Mouse (Mus musculus): ENCODE results near the gene Zdhhc20. TPM values are rescaled to one million over a fixed set of nuclear protein-coding genes. Genes with fewer than 3 reads are reported as not detected.
"Not testable (repeated sequence)": the region's sequence is repeated elsewhere in the genome, so short reads cannot be mapped to it uniquely, and the experiment has no call there.

Zdhhc20 gene
- polyA plus RNA-seq, 1 experiment from 2014 or later, result 28.8 TPM

DNA sequence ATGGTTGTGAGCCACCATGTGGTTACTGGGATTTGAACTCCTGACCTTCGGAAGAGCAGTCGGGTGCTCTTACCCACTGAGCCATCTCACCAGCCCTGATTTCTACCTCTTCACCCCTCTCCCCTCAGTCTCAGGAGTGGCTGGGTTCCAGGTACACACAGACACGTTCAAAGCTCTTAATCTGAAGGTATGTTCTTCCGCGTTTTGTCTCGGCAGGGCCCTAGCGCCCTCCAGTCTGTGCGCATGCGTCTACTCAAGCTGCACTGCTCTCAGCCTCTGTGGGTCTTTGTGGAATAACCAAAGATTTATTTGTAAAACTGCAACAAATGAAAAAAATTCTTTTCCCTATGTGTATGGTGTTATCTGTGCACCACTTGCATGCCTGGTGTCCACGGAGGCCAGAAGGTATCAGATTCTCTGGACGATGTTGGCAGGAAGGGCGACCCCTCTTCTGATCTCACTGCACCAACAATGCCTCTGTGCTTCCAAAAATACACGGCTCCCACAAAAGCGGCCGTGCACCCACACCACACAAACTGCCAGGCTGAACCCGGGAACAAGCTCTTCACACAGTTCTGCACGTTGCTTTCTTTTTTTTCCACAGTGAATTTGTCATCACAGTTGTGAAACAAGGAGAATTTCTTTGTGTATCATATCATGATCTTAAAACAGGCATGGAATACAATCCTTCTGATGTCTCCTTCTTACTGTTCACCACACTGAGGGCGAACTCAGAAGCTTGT lies 30.7 kb upstream of the Zdhhc20 start:
- Histone ChIP-seq H3K9me3 (ENCODE audit: control insufficient read depth) (no peaks in the 10 kb centered on the region), H3K27me3 (replicated peaks; ENCODE audit: control insufficient read depth, insufficient read depth, low read length) (no peaks in the 10 kb centered on the region), H3K27ac (ENCODE audit: low read depth, low read length) (peak overlapping the region; percentile 60; the same call in 1 of the 2 replicates), H3K4me3 (ENCODE audit: low read depth, low read length) (no peak overlapping the region), H3K9ac (ENCODE audit: low read depth, low read length) (no peak overlapping the region), H3K4me2 (replicated peaks; ENCODE audit: low read depth) (no peak overlapping the region), H3K36me3 (ENCODE audit: control insufficient read depth, insufficient read depth) (peaks cover 39% of the 10 kb centered on the region), H3K4me1 (replicated peaks; ENCODE audit: control insufficient read depth, insufficient read depth, low read length) (0 out of 2 replicates have a peak, but pooled peaks cover 4% of the 10 kb centered on the region)
- no peak for ATAC-seq
- no peak for TF ChIP-seq CTCF (IDR thresholded peaks at IDR 0.05; ENCODE audit: low read depth)
- WGBS, result 81% methylated on average over 18 of the region's 18 CpGs

DNA sequence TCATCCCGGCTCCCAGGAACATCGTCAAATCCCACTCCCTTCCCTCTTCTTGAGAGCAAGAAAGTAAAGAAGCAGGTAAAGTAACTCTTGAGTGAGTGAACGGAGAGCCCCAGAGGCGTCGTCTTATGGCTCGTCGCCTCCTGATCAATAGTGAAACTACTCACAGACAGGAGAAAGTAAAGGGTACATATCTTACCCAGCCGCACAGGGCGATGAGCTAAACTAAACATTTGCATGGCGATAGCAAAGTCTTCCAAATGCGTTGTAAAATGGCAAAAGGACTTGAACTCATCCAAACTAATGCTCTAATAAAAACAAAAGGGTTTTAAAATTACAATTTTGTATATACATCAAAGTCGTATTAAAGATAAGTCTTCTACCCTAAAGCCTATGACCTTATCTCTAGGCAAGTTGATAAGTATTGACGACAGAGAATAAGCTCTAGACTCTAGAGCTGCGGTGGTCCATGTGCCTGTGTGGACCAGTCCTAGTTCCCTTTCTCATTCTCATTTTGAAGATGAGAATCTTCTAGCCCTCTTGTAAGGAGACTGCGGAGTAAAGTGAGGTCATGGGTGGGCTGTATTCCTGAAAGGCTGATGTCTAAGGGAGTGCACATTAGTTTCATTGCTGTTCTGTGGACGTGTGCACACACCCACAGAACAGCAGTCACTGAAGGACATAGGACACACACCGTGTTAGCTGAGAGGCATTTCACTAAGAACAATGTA lies 29.2 kb upstream of the Zdhhc20 start:
- TF ChIP-seq CTCF (IDR thresholded peaks at IDR 0.05; ENCODE audit: low read depth), result no peak
- WGBS, result 80% methylated on average over 17 of the region's 17 CpGs
- no peak for ATAC-seq

DNA sequence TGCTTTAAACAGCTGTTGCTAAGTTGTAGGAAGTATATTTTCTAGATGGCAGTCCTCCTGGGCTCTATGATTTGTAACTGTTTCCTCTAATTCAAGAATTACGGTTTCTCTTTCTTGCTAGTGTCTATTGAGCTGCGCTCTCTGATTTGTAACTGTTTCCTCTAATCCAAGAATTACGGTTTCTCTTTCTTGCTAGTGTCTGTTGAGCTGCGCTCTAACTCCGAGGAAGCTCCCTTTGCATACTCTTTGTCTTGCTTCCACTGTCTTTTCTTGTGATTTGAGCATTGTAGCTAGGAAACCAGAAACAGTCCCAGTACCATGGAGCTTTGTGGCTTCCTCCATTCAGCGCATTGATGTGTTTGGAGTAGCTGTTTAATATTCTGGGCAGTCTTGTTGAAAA lies 25.3 kb upstream of the Zdhhc20 start:
- Histone ChIP-seq H3K9ac (ENCODE audit: low read depth, low read length) (no peak overlapping the region), H3K27ac (ENCODE audit: low read depth, low read length) (no peak overlapping the region), H3K4me1 (replicated peaks; ENCODE audit: control insufficient read depth, insufficient read depth, low read length) (no peaks in the 10 kb centered on the region), H3K4me3 (ENCODE audit: low read depth, low read length) (no peak overlapping the region), H3K36me3 (ENCODE audit: control insufficient read depth, insufficient read depth) (peaks cover 16% of the 10 kb centered on the region), H3K4me2 (replicated peaks; ENCODE audit: low read depth) (no peak overlapping the region), H3K9me3 (ENCODE audit: control insufficient read depth) (no peaks in the 10 kb centered on the region), H3K27me3 (replicated peaks; ENCODE audit: control insufficient read depth, insufficient read depth, low read length) (no peaks in the 10 kb centered on the region)
- WGBS, result 79% methylated on average over 6 of the region's 6 CpGs
- no peak for TF ChIP-seq CTCF (IDR thresholded peaks at IDR 0.05; ENCODE audit: low read depth)
- ATAC-seq, result no peak

More for the DNA sequence above, 29.2 kb upstream of the Zdhhc20 start:
- H3K4me1 ChIP-seq (replicated peaks; ENCODE audit: control insufficient read depth, insufficient read depth, low read length), result 0 out of 2 replicates have a peak, but pooled peaks cover 4% of the 10 kb centered on the region
- H3K36me3 ChIP-seq (ENCODE audit: control insufficient read depth, insufficient read depth), result peaks cover 32% of the 10 kb centered on the region
- H3K27me3 ChIP-seq (replicated peaks; ENCODE audit: control insufficient read depth, insufficient read depth, low read length), result no peaks in the 10 kb centered on the region
- no peak overlapping the region for H3K4me2 ChIP-seq (replicated peaks; ENCODE audit: low read depth)
- no peak overlapping the region for H3K4me3 ChIP-seq (ENCODE audit: low read depth, low read length)
- no peak overlapping the region for H3K27ac ChIP-seq (ENCODE audit: low read depth, low read length)
- no peak overlapping the region for H3K9ac ChIP-seq (ENCODE audit: low read depth, low read length)
- H3K9me3 ChIP-seq (ENCODE audit: control insufficient read depth), result no peaks in the 10 kb centered on the region

DNA sequence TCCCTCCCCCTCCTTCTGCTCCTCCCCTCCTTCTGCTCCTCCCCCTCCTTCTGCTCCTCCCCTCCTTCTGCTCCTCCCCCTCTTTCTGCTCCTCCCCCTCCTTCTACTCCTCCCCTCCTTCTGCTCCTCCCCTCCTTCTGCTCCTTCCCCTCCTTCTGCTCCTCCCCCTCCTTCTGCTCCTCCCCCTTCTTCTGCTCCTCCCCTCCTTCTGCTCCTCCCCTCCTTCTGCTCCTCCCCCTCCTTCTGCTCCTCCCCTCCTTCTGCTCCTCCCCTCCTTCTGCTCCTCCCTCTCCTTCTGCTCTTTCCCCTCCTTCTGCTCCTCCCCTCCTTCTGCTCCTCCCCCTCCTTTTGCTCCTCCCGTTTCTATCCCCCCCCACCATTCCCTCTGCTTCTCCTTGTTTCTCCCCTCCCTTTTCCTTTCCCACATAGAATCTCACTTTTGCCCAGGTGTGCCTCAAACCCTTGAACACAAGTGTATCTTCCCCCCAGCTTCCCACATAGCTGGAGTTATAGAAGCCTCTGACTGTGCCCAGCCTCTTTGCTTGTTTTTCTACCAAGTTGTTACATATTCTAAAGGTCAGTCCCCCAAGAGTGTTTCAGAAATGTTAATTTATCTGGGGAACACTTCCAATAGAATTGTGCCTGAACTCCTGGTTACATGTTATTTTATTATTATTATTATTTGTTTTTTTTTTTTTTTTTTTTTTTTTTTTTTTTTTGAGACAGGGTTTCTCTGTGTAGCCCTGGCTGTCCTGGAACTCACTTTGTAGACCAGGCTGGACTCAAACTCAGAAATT lies 22.3 kb upstream of the Zdhhc20 start:
- not testable (repeated sequence) for H3K27ac ChIP-seq (ENCODE audit: low read depth, low read length); H3K4me1 ChIP-seq (replicated peaks; ENCODE audit: control insufficient read depth, insufficient read depth, low read length); H3K36me3 ChIP-seq (ENCODE audit: control insufficient read depth, insufficient read depth); ATAC-seq; H3K4me3 ChIP-seq (ENCODE audit: low read depth, low read length); H3K9ac ChIP-seq (ENCODE audit: low read depth, low read length); H3K9me3 ChIP-seq (ENCODE audit: control insufficient read depth); H3K4me2 ChIP-seq (replicated peaks; ENCODE audit: low read depth); H3K27me3 ChIP-seq (replicated peaks; ENCODE audit: control insufficient read depth, insufficient read depth, low read length)
- 46% methylated on average over 1 of the region's 1 CpGs for WGBS

DNA sequence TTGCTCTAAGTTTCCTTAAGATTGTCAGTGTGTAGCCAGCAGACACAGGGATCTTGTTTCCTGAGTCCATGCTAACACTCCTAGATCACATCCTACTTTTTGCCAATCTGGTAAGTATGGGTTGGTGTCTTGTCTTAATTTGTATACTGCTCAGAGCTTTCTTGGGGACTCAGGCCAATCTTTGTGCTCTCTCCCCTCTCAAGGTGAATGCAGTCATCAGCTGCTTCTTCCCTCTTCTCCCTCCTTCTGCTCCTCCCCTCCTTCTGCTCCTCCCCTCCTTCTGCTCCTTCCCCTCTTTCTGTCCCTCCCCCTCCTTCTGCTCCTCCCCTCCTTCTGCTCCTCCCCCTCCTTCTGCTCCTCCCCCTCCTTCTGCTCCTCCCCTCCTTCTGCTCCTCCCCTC lies 21.7 kb upstream of the Zdhhc20 start:
- not testable (repeated sequence) for H3K9ac ChIP-seq (ENCODE audit: low read depth, low read length); H3K27ac ChIP-seq (ENCODE audit: low read depth, low read length); H3K9me3 ChIP-seq (ENCODE audit: control insufficient read depth); H3K4me1 ChIP-seq (replicated peaks; ENCODE audit: control insufficient read depth, insufficient read depth, low read length); H3K4me3 ChIP-seq (ENCODE audit: low read depth, low read length); H3K27me3 ChIP-seq (replicated peaks; ENCODE audit: control insufficient read depth, insufficient read depth, low read length); ATAC-seq; H3K36me3 ChIP-seq (ENCODE audit: control insufficient read depth, insufficient read depth); H3K4me2 ChIP-seq (replicated peaks; ENCODE audit: low read depth)

DNA sequence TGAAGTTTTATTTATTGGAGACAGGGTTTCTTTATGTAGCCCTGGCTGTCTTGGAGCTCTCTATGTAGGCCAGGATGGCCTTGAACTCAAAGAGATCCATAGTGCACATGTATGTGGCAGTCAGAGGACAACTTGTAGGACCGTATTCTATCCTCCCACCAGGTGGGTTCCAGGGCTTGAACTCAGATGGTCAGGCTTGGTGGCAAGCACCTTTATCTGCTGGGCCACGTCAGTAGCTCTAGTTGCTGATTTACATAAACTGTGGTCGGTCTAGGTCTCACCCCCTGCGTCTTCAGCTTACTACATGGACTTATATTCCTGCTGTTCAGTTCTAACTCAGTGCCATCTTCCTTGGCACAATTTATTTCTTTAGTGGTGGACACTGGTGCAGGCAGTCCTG lies 21.2 kb upstream of the Zdhhc20 start:
- Histone ChIP-seq H3K36me3 (ENCODE audit: control insufficient read depth, insufficient read depth) (no peaks in the 10 kb centered on the region; the same call in 1 of the 2 replicates), H3K9ac (ENCODE audit: low read depth, low read length) (no peak overlapping the region), H3K27me3 (replicated peaks; ENCODE audit: control insufficient read depth, insufficient read depth, low read length) (no peaks in the 10 kb centered on the region), H3K4me3 (ENCODE audit: low read depth, low read length) (no peak overlapping the region), H3K27ac (ENCODE audit: low read depth, low read length) (no peak overlapping the region), H3K4me1 (replicated peaks; ENCODE audit: control insufficient read depth, insufficient read depth, low read length) (no peaks in the 10 kb centered on the region), H3K4me2 (replicated peaks; ENCODE audit: low read depth) (no peak overlapping the region), H3K9me3 (ENCODE audit: control insufficient read depth) (no peaks in the 10 kb centered on the region)
- no peak for TF ChIP-seq CTCF (IDR thresholded peaks at IDR 0.05; ENCODE audit: low read depth)
- 85% methylated on average over 4 of the region's 4 CpGs for WGBS
- no peak for ATAC-seq
